Mouse (Mus musculus): ENCODE results near the gene Grtp1. TPM values are rescaled to one million over a fixed set of nuclear protein-coding genes. Genes with fewer than 3 reads are reported as not detected.

Grtp1 gene
- polyA plus RNA-seq, 1 experiment from 2014 or later = 19.7 TPM

GRCm38 (mm10) chr8:13228923-13229610, 28.6 kb upstream of the Grtp1 start:
- Histone ChIP-seq H3K9ac (ENCODE audit: low read depth, low read length) (no peak overlapping the region), H3K36me3 (ENCODE audit: control insufficient read depth, insufficient read depth, low read length) (no peaks in the 10 kb centered on the region), H3K27me3 (replicated peaks; ENCODE audit: control insufficient read depth, insufficient read depth, low read length) (peaks cover 11% of the 10 kb centered on the region), H3K4me1 (replicated peaks; ENCODE audit: control insufficient read depth, insufficient read depth, low read length) (no peaks in the 10 kb centered on the region), H3K27ac (ENCODE audit: low read depth, low read length) (no peak overlapping the region), H3K4me3 (ENCODE audit: low read depth, low read length) (no peak overlapping the region), H3K4me2 (no peak overlapping the region), H3K9me3 (ENCODE audit: control insufficient read depth, low read length) (no peaks in the 10 kb centered on the region)
- ATAC-seq (replicated peaks; ENCODE audit: low FRiP score) = no peak
- WGBS = 53% methylated on average over 9 of the region's 9 CpGs
- DNase-seq (ENCODE audit: low spot score) = no peak

DNA sequence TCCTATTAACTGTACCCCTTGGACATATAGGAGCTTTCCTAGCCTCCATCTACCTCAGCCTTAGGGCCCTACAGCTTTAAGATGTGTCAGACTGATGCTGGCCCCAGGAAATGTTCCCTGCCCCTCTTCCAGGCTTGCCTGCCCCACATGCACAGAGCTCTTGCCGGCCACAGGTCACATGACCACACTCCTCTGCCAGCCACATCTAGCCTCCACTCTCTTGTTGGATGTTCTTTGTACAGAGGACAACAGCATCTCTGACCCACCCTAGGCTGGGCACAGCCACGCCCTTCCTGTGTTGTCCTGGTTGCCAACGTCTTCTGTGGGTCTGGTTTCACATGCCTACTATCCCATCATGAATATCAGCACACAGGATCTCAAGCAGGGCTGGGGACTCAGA, 26.8 kb upstream of the Grtp1 start:
- H3K4me1 ChIP-seq (replicated peaks; ENCODE audit: control insufficient read depth, insufficient read depth, low read length) = no peaks in the 10 kb centered on the region
- no peaks in the 10 kb centered on the region for H3K9me3 ChIP-seq (ENCODE audit: control insufficient read depth, low read length)
- DNase-seq (ENCODE audit: low spot score) (no peak), ATAC-seq (replicated peaks; ENCODE audit: low FRiP score) (0 out of 2 replicates have a peak, but pooled peaks have one; percentile 18)
- WGBS = 40% methylated on average over 3 of the region's 3 CpGs
- no peaks in the 10 kb centered on the region for H3K36me3 ChIP-seq (ENCODE audit: control insufficient read depth, insufficient read depth, low read length)
- H3K9ac ChIP-seq (ENCODE audit: low read depth, low read length) = no peak overlapping the region
- no peak overlapping the region for H3K4me3 ChIP-seq (ENCODE audit: low read depth, low read length)
- H3K4me2 ChIP-seq = no peak overlapping the region
- peaks cover 9% of the 10 kb centered on the region for H3K27me3 ChIP-seq (replicated peaks; ENCODE audit: control insufficient read depth, insufficient read depth, low read length)
- no peak overlapping the region for H3K27ac ChIP-seq (ENCODE audit: low read depth, low read length)

DNA sequence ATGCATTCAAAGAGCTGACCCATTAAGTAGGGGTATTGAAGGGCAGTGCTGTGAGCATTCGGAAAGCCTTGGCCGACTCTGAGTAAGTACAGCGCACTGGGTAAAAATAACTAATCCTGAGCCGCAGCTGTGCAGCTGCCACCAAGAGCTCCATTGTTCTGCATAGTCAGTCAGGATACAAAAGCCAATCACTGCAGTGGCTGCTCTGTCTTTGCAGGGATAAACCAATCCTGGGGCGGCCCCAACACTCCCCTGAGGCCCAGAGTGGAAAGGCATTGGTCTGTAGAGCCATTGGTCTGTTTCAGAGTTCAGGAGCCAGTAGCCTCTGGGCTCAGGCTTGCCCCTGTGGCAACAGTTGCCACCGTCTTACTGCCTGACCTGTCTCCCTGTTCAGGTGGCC, 25.9 kb upstream of the Grtp1 start:
- 77% methylated on average over 6 of the region's 6 CpGs for WGBS

GRCm38 (mm10) chr8:13224426-13224825, 24.0 kb upstream of the Grtp1 start:
- ATAC-seq (replicated peaks; ENCODE audit: low FRiP score) (no peak), DNase-seq (ENCODE audit: low spot score) (no peak)
- no peak overlapping the region for H3K4me3 ChIP-seq (ENCODE audit: low read depth, low read length)
- peaks cover 9% of the 10 kb centered on the region for H3K27me3 ChIP-seq (replicated peaks; ENCODE audit: control insufficient read depth, insufficient read depth, low read length)
- H3K4me2 ChIP-seq = no peak overlapping the region
- no peaks in the 10 kb centered on the region for H3K4me1 ChIP-seq (replicated peaks; ENCODE audit: control insufficient read depth, insufficient read depth, low read length)
- no peaks in the 10 kb centered on the region for H3K36me3 ChIP-seq (ENCODE audit: control insufficient read depth, insufficient read depth, low read length)
- no peaks in the 10 kb centered on the region for H3K9me3 ChIP-seq (ENCODE audit: control insufficient read depth, low read length)
- H3K27ac ChIP-seq (ENCODE audit: low read depth, low read length) = no peak overlapping the region
- 67% methylated on average over 9 of the region's 9 CpGs for WGBS
- H3K9ac ChIP-seq (ENCODE audit: low read depth, low read length) = no peak overlapping the region

More for the DNA sequence above, 25.9 kb upstream of the Grtp1 start:
- Histone ChIP-seq H3K36me3 (ENCODE audit: control insufficient read depth, insufficient read depth, low read length) (no peaks in the 10 kb centered on the region), H3K4me3 (ENCODE audit: low read depth, low read length) (no peak overlapping the region), H3K4me2 (no peak overlapping the region), H3K27me3 (replicated peaks; ENCODE audit: control insufficient read depth, insufficient read depth, low read length) (peaks cover 9% of the 10 kb centered on the region), H3K4me1 (replicated peaks; ENCODE audit: control insufficient read depth, insufficient read depth, low read length) (no peaks in the 10 kb centered on the region), H3K27ac (ENCODE audit: low read depth, low read length) (no peak overlapping the region), H3K9ac (ENCODE audit: low read depth, low read length) (no peak overlapping the region), H3K9me3 (ENCODE audit: control insufficient read depth, low read length) (no peaks in the 10 kb centered on the region)
- no peak for ATAC-seq (replicated peaks; ENCODE audit: low FRiP score)
- DNase-seq (ENCODE audit: low spot score) = no peak

DNA sequence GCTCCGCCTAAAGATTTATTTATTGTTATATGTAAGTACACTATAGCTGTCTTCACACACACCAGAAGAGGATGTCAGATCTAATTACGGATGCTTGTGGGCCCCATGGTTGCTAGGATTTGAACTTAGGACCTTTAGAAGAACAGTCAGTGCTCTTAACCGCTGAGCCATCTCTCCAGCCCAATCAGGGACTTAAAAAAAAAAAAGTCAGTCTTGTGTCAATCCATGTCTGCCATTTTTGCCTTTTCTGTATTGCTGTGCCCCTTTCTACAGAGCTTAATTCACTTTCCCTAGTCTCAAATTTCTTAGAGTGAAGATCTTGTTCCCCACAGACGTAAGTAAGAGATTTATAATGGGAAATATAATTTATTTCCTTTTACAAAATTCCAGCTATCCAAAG, 18.0 kb upstream of the Grtp1 start:
- Histone ChIP-seq H3K27ac (ENCODE audit: low read depth, low read length) (no peak overlapping the region), H3K9me3 (ENCODE audit: control insufficient read depth, low read length) (no peaks in the 10 kb centered on the region), H3K27me3 (replicated peaks; ENCODE audit: control insufficient read depth, insufficient read depth, low read length) (no peaks in the 10 kb centered on the region; the same call in 1 of the 2 replicates), H3K36me3 (ENCODE audit: control insufficient read depth, insufficient read depth, low read length) (no peaks in the 10 kb centered on the region), H3K9ac (ENCODE audit: low read depth, low read length) (no peak overlapping the region), H3K4me2 (no peak overlapping the region), H3K4me1 (replicated peaks; ENCODE audit: control insufficient read depth, insufficient read depth, low read length) (peaks cover 4% of the 10 kb centered on the region), H3K4me3 (ENCODE audit: low read depth, low read length) (no peak overlapping the region)
- DNase-seq (ENCODE audit: low spot score) (no peak), ATAC-seq (replicated peaks; ENCODE audit: low FRiP score) (no peak)
- WGBS = 82% methylated on average over 4 of the region's 4 CpGs

DNA sequence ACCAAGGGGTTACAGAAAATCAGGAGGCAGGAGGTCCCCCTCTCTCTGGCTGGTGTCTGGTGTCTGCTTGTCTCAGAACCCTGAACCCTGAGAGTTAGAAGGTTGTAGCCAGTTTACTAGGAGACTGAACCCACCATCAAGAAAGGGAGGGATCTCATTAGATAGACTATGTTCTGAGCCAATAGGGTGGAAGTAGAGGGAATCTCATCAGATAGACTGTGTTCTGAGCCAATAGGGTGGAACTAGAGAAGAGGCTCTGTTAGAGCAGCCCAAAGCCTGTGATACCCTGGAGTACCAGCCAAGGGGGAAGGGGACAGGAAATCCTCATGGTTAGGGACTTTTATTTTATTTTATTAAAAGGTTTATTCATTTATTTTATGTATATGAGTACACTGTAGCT, 17.6 kb upstream of the Grtp1 start:
- H3K27ac ChIP-seq (ENCODE audit: low read depth, low read length) = no peak overlapping the region
- no peaks in the 10 kb centered on the region; the same call in 1 of the 2 replicates for H3K27me3 ChIP-seq (replicated peaks; ENCODE audit: control insufficient read depth, insufficient read depth, low read length)
- ATAC-seq (replicated peaks; ENCODE audit: low FRiP score) (no peak), DNase-seq (ENCODE audit: low spot score) (no peak)
- H3K4me1 ChIP-seq (replicated peaks; ENCODE audit: control insufficient read depth, insufficient read depth, low read length) = peaks cover 6% of the 10 kb centered on the region
- no peak overlapping the region for H3K9ac ChIP-seq (ENCODE audit: low read depth, low read length)
- no peaks in the 10 kb centered on the region for H3K36me3 ChIP-seq (ENCODE audit: control insufficient read depth, insufficient read depth, low read length)
- no peak overlapping the region for H3K4me2 ChIP-seq
- no peak overlapping the region for H3K4me3 ChIP-seq (ENCODE audit: low read depth, low read length)
- no peaks in the 10 kb centered on the region for H3K9me3 ChIP-seq (ENCODE audit: control insufficient read depth, low read length)

- no peak for ATAC-seq (replicated peaks; ENCODE audit: low FRiP score)
- no peak overlapping the region for H3K27ac ChIP-seq (ENCODE audit: low read depth, low read length)
- WGBS = 58% methylated on average over 5 of the region's 5 CpGs
Measured at GRCm38 (mm10) chr8:13217093-13217492, 16.7 kb upstream of the Grtp1 start.

DNA sequence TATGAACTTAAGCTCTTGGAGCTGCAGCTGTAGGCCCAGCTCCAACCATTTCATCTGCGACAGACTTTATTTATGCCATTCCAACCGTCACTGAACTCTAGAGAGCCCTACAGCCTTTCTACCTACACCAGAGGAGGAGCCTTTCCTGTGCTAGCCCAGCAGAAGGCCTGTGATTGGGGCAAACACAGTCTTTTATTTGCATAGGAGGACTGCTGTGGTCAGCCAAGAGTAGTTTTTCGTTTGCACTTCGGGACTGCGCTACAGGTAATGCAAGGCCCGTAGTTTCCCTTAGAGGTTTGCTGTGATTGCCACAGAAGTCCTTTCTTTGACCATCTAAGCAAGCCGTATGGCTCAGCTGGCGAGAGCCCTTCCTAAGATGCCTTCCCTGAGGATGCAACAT, 16.0 kb upstream of the Grtp1 start:
- DNase-seq (ENCODE audit: low spot score) = no peak
- peaks cover 6% of the 10 kb centered on the region for H3K4me1 ChIP-seq (replicated peaks; ENCODE audit: control insufficient read depth, insufficient read depth, low read length)
- no peaks in the 10 kb centered on the region for H3K27me3 ChIP-seq (replicated peaks; ENCODE audit: control insufficient read depth, insufficient read depth, low read length)
- no peak overlapping the region for H3K9ac ChIP-seq (ENCODE audit: low read depth, low read length)
- no peak overlapping the region for H3K27ac ChIP-seq (ENCODE audit: low read depth, low read length)
- H3K4me2 ChIP-seq = no peak overlapping the region
- no peaks in the 10 kb centered on the region for H3K9me3 ChIP-seq (ENCODE audit: control insufficient read depth, low read length)
- WGBS = 67% methylated on average over 8 of the region's 8 CpGs
- H3K36me3 ChIP-seq (ENCODE audit: control insufficient read depth, insufficient read depth, low read length) = no peaks in the 10 kb centered on the region
- no peak for ATAC-seq (replicated peaks; ENCODE audit: low FRiP score)
- H3K4me3 ChIP-seq (ENCODE audit: low read depth, low read length) = no peak overlapping the region

More at GRCm38 (mm10) chr8:13217093-13217492, 16.7 kb upstream of the Grtp1 start:
- no peak overlapping the region for H3K4me2 ChIP-seq
- H3K4me3 ChIP-seq (ENCODE audit: low read depth, low read length) = no peak overlapping the region
- H3K9me3 ChIP-seq (ENCODE audit: control insufficient read depth, low read length) = no peaks in the 10 kb centered on the region
- H3K27me3 ChIP-seq (replicated peaks; ENCODE audit: control insufficient read depth, insufficient read depth, low read length) = no peaks in the 10 kb centered on the region
- no peaks in the 10 kb centered on the region for H3K36me3 ChIP-seq (ENCODE audit: control insufficient read depth, insufficient read depth, low read length)
- DNase-seq (ENCODE audit: low spot score) = no peak
- no peak overlapping the region for H3K9ac ChIP-seq (ENCODE audit: low read depth, low read length)
- peaks cover 6% of the 10 kb centered on the region for H3K4me1 ChIP-seq (replicated peaks; ENCODE audit: control insufficient read depth, insufficient read depth, low read length)

Data from liver, embryonic 11.5 days (tissue).